Mouse (Mus musculus) liver, embryonic 14.5 days (tissue): Measurements from ENCODE around the gene Tpm3.

ENCODE experiments used
- CTCF ChIP-seq: IDR thresholded peaks from 2 replicates; pipeline ENCODE4 v1.5.1; 2016; ENCODE audit warnings: antibody characterized with exemption, low read depth, control low read depth
- EP300 ChIP-seq: IDR thresholded peaks from 2 replicates; pipeline ENCODE4 v1.6.1; 2016; ENCODE audit warnings: antibody characterized with exemption, low read depth

GRCm38 (mm10) chr3:90080498-90080863 lies 8.0 kb downstream of the Tpm3 start:
- TF ChIP-seq CTCF (no peak), EP300 (no peak)
